Comparison of ENCODE assay signal across 26 mouse cellular contexts in the genomic region with DNA sequence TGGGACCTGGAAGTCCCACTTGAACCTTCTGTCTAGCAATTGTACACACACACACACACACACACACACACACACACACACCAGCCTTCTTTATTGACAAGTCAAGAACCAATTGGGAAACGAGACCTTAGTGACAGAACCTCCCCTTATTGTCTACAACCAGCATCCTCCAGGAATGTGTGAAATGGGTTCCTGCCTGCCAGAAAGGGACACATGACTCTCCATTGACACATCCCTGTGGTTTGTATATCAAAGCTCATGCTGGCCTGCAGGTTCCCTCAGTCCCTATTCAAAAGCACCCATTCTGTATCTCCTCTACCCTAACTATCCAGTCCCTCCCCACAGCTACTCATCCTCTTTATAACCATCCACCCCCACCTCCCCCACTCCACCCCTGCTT.
"Had no signal": no experiment of that assay in that cellular context is flagged by ENCODE, and none has a peak within 500 bp of the region (broad histone marks: within the 10 kb centered on the region; RNA-seq: fewer than 3 reads in every experiment).

No protein-coding gene starts in this region.

- H3K36me3 ChIP-seq: embryonic facial prominence, embryonic 10.5 days; embryonic facial prominence, embryonic 12.5 days; embryonic facial prominence, embryonic 13.5 days; embryonic facial prominence, embryonic 15.5 days; forebrain, embryonic 10.5 days; forebrain, embryonic 12.5 days; forebrain, embryonic 15.5 days had no signal

- H3K9ac ChIP-seq: embryonic facial prominence, embryonic 12.5 days; embryonic facial prominence, embryonic 13.5 days; embryonic facial prominence, embryonic 15.5 days; forebrain, embryonic 12.5 days; forebrain, embryonic 13.5 days; forebrain, embryonic 15.5 days; forebrain, postnatal 0 days had no signal

- DNase-seq: cerebellum, adult 9-11 months; cerebellum, postnatal 10 days; cerebellum, postnatal 14 days; cerebellum, postnatal 25 days; cerebellum, postnatal 36 days; embryo, embryonic 11 days; forebrain, postnatal 0 days; gastrocnemius, adult 2 months; gastrocnemius, postnatal 10 days; gastrocnemius, postnatal 14 days; gastrocnemius, postnatal 25 days; gastrocnemius, postnatal 36 days; heart, adult 11 months; heart, adult 18-20 months; heart, adult 2 months had no signal

- H3K4me3 ChIP-seq: embryonic facial prominence, embryonic 10.5 days; embryonic facial prominence, embryonic 12.5 days; embryonic facial prominence, embryonic 13.5 days; embryonic facial prominence, embryonic 15.5 days; erythroblast, embryonic 14.5 days; forebrain, embryonic 10.5 days; forebrain, embryonic 12.5 days; forebrain, embryonic 13.5 days; forebrain, embryonic 15.5 days; gastrocnemius, adult 2 months; heart, adult 2 months had no signal

- H3K4me2 ChIP-seq: embryonic facial prominence, embryonic 12.5 days; embryonic facial prominence, embryonic 13.5 days; embryonic facial prominence, embryonic 15.5 days; forebrain, embryonic 12.5 days; forebrain, embryonic 13.5 days; forebrain, embryonic 15.5 days had no signal

- H3K27me3 ChIP-seq: embryonic facial prominence, embryonic 13.5 days; embryonic facial prominence, embryonic 15.5 days; forebrain, embryonic 12.5 days; forebrain, embryonic 13.5 days; forebrain, embryonic 15.5 days had no signal

- H3K9me3 ChIP-seq: embryonic facial prominence, embryonic 10.5 days; embryonic facial prominence, embryonic 12.5 days; embryonic facial prominence, embryonic 13.5 days; embryonic facial prominence, embryonic 15.5 days; forebrain, embryonic 10.5 days; forebrain, embryonic 12.5 days; forebrain, embryonic 13.5 days; forebrain, embryonic 15.5 days had no signal

- ATAC-seq: forebrain, embryonic 13.5 days; forebrain, embryonic 14.5 days; forebrain, embryonic 15.5 days; forebrain, embryonic 16.5 days; forebrain, postnatal 0 days had no signal

- H3K27ac ChIP-seq: embryonic facial prominence, embryonic 10.5 days; embryonic facial prominence, embryonic 12.5 days; embryonic facial prominence, embryonic 13.5 days; embryonic facial prominence, embryonic 15.5 days; forebrain, embryonic 10.5 days; forebrain, embryonic 12.5 days; forebrain, embryonic 13.5 days; forebrain, embryonic 15.5 days; gastrocnemius, adult 2 months; heart, adult 2 months had no signal
